Mouse (Mus musculus) frontal cortex, postnatal 25 days (tissue): ENCODE measurements around the gene Chchd6.

Experiments used
- DNase-seq, 2 experiments: peaks; one replicate each; pipeline ENCODE4 v3.0.0; 2022; ENCODE audit warnings: low spot score in 2 of 2

Chchd6 gene

GRCm38 (mm10) chr6:89359771-89360708 lies 235.4 kb downstream of the Chchd6 start:
- no peak for DNase-seq

DNA sequence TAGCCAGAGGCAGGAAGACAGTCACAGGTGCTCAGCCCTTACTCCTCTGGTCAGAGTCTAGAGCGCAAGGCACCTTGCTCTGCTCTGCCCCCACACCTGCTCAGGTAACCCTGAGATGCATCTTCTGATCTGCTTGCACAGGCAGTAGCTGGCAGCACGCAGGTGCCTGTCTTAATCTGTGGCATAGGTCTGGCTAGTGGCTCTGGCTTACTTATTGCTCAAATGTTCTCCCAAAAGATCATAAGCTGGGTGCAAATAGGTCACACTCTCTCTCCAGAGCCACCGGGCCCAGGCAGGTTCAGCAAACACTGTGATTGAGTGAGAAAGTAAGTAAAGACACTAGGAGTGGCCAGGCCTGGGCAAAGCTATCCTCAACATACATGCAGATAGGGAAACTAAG lies 236.3 kb downstream of the Chchd6 start:
- no peak for DNase-seq

DNA sequence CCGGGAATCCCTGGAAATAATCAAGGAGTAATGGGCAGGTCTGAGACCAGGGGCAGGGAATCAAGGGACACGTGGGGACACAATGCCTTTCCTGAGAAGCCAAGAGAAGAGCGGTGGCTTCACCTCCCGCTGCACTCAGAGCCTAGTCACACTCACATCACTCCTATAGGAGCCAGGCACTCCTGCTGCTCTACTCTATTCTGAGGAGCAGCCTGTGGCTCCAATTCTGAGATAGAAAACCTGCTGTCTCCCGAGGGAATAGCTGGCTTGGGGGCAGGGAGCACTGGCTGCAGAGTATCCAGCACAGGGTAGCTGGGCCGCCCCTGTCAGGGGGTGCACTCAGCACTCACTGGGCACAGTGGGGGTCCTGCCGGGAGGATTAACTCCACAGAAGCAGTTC lies 239.8 kb downstream of the Chchd6 start:
- DNase-seq = no peak

DNA sequence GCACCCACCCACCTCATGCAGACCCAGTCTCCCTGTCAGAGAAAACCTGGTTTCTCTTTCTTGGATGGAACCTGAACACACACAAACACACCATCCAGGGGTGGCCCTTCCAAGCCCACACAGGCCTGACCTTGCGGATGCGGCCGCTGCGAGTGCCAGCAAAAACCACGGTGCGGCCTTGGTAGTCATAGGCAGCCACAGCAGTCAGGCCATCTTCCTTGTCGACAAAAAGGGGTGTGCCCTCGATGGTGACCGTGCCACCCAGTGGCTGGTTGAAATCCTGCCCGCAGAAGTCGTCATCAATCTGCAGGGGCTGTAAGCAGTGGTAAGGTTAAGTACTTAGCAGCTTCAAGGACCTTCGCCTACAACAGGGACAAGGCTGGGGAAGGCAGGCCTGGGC lies 240.7 kb downstream of the Chchd6 start:
- DNase-seq = no peak

- DNase-seq = no peak
Measured at GRCm38 (mm10) chr6:89354076-89354475, 241.4 kb downstream of the Chchd6 start.

DNA sequence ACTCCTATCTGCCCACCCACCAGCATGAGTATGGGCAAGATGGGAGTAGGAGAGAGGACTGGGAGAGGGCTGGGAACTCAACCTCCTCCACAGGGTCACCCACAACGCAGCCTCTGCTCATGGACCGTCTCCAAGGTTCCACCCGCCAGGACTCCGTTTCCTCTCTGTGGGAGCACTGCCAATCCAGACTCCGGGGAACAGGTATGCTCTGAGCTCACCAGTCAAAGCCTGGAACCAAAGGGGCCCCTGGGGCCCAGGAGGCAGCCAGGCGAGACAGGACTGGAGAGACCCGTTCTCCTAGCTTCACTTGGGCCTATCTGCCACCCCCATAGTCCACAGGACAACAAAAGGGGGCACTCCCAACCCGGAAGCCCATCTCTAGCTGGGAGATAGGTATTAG lies 242.4 kb downstream of the Chchd6 start:
- no peak for DNase-seq

DNA sequence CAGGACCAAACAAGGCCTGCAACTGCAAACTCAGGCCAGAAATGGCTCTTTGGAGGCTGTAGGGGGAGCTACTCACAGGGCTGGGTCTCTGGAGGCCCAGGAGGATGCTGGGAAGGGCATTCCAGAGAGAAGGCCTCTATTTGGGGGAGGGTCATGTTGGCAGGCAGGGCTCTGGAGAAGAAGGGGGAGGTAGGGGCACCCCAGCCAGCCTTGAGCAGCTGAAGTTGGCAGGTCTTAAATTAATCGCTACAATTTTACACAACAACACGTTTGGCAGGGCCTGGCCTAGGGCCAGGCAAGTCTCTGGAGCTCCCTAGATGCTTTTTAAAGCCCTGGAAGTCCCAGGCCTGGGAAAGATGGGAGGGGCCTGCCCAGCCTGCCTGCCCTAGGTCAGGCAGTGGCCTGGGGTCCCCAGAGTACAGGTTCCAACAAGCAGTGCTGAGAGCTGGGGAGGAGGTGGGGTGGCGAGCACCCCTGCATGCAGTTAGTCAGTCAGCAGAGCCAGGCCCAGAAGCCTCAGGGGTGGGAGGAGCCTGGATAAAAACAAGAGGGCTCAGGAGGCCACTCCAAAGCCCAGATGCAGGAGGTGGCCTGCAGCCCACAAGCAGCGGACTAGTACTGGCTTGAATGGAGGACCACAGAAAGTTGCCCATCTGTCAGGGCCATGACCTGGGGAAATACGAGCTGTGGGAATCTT lies 243.9 kb downstream of the Chchd6 start:
- DNase-seq = no peak

DNA sequence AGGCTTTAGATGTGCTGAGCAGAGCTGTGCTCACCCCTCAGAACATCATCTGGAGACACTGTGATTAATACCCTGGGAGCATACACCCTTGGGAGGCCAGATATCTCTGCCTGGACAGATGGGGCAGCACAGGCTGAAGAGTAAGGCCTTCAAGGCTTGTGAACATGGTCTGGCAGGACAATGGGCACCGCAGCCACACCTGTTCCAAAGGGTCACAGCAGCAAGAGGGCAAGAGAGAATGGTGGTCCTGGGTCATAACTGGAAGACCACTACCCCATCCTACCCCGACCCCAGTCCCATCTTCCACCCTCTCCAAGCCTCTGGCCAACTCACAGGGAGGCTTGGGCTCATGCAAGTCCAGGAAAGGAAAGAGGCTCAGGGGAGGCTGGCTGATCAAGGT lies 244.9 kb downstream of the Chchd6 start:
- no peak for DNase-seq

DNA sequence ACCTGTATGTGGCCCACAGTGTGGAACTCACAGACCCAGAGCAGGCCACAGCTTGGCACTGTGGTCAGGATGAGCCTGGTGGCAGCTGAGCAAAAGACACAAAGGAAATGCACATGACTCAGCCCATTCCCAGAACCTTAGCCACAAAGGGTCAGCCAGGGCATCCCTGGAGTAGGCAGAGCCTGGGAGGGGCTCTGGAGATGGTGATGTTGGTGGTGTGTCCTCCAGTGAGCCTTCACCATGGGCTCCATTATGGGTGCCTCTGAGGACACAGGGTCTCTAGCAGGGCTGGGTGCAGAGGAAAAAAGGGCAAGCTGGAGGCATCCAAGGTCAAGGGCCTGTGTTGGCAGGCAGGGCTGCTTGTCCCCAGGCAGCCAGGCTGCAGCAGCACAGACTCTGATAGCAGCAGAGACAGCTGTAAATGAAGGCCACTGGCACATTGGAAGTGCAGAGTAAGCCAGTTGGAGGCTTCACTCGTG lies 245.4 kb downstream of the Chchd6 start:
- DNase-seq = no peak

DNA sequence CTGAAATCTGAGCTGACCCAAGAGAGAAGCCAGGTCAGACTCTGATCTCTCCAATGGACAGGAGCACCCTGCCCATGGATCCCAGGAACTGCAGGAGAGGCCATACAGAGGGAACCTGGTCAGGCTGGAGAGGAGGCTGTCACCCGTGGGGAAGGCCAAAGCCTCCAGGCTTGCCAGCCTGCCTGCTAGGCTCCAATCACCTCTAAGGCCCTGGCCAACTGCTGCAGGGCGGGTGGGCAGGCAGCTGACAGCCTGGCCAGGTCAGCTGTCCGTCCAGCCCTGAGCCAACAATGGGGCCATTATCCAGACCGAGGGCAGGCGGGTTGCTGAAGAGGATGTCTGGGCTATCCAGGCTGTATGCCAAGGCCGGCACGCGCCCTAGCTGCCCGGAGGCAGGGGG lies 247.1 kb downstream of the Chchd6 start:
- DNase-seq = no peak

DNA sequence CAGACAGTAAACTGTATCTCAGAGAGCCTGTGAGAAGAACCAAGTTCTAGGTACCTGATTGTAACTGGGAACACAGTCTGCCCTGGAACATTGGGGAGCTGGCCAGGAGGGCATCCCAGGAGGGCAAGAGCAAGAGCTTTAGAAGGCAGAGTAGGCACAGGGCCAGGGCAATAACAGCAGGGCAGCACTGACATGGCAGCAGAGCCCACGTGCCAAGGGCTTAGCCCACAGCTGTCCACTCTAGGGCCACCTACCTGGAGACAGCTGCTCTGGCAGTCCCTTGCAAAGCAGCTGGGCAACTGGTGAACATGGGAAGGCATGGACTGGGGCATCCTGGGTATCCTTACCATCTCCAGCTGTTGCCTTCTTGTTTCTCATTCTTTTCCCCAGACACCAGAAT lies 247.7 kb downstream of the Chchd6 start:
- no peak for DNase-seq

- DNase-seq = no peak
Measured at GRCm38 (mm10) chr6:89345855-89346254, 249.6 kb downstream of the Chchd6 start.

DNA sequence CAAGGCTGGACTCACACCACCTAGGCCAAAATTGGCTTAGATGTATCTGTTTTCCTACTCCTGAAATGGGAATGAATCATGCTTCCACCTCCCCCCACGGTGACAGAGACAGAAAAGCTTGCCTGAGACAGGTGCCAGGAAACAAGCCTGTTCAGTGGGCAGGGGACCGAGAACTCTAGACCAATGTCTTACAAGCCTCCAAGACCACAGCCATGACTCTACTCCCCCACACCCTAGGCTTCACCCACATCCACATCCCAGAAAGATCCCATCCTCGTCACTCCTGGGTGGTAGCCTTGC lies 250.0 kb downstream of the Chchd6 start:
- no peak for DNase-seq

GRCm38 (mm10) chr6:89344613-89345485 lies 250.6 kb downstream of the Chchd6 start:
- DNase-seq = no peak

DNA sequence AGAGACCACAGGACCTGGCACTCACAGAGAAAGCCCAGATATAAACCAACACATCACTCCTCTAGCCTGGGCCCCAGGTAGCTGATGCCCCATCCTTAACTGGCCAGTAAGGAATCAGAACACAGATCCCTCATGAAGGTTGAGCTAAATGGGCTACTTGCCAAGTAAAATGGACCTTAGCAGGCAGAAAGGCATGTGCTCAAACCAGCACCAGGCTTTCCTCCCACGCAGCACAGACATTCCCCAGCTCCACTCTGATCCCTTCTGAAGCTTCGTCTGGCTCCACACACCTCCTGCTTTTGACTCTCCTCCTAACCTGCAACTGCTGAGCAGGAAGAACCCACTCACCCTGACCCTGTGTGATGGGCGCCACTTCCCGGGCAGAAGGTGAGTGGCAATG lies 253.5 kb downstream of the Chchd6 start:
- DNase-seq = no peak

GRCm38 (mm10) chr6:89339447-89339846 lies 256.0 kb downstream of the Chchd6 start:
- DNase-seq = no peak

DNA sequence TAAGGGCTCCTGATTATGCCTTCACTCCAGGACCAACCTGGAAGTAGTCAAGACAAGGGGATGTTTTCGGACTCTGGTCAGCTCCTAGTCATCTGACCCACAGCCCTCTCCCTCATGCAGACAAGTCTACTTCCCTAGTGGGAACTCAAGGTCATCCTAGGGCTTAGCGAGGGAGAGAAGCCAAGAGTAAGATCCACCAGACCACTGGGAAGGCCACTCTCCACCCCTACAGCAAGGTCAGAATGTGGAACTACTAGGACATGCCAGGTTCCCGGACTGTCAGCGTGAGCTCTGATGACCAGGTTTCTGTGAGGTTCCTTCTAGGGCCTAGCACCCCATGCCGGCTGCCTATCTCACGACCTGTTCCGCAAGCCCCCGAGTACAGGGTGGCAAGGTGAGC lies 256.7 kb downstream of the Chchd6 start:
- DNase-seq = no peak

DNA sequence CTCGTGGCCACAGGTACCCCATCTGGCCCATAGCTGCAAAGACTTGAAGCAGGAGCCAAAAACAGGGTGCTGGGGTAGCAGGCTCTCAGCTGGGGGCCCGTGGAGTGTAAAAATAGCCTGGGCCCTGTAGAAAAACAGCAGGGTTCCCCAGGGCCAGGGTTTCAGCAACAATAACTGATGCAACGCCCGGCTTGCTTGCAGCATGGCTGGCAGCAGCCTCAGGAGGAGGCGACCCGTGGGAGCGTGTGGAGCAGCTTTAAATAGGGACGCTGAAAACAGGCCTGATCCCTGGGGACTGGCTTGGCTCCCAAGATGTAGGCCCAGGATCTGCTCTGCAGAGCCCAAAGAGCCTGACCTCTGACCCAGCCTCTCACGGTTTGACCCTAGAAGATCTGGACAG lies 257.9 kb downstream of the Chchd6 start:
- no peak for DNase-seq

- no peak for DNase-seq
Measured at GRCm38 (mm10) chr6:89333964-89334702, 261.3 kb downstream of the Chchd6 start.
